Mouse (Mus musculus) cerebellum, adult 9-10 months (tissue): Measurements from ENCODE around the gene Pgrmc2.

Source experiments
- DNase-seq: peaks from one replicate; pipeline ENCODE4 v3.0.0; 2022

Pgrmc2 gene

DNA sequence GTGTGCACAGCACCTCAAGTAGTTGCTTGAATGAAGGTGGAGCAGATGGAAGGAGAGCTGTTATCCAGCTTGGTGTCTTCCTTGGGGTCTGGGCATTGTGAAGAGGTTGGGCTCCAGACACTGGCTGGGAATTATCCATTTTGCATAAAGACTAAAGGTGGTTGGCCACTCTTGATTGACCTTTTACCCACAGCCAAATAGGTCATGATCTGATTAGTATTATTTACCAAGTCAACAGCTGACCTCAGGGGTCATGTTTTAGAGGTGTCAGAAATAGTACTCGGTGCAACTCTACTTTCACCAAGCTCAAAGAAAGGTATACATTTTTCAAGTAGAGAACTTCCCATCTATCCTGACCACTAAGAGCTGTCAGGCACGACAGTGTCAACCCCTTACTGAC, 17.5 kb downstream of the Pgrmc2 start:
- no peak for DNase-seq

DNA sequence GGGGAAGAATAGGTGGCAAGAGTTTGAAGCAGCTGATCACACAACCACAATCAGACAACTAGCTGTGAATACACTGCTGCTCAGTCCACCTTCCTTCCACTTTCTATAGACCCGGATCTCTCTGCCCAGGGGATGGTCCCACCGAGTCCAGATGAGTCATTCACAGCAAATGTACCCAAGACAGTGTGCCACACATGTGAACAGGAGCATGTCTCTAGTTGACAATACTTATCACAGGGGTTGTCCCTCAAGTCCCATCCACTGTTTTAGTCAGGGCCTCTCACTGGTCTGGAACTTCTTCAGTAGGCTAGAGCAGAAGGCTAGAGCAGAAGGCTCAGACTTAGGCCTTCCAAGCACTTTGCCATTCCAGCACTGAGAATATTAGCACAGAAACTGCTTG, 20.1 kb downstream of the Pgrmc2 start:
- DNase-seq, result no peak

DNA sequence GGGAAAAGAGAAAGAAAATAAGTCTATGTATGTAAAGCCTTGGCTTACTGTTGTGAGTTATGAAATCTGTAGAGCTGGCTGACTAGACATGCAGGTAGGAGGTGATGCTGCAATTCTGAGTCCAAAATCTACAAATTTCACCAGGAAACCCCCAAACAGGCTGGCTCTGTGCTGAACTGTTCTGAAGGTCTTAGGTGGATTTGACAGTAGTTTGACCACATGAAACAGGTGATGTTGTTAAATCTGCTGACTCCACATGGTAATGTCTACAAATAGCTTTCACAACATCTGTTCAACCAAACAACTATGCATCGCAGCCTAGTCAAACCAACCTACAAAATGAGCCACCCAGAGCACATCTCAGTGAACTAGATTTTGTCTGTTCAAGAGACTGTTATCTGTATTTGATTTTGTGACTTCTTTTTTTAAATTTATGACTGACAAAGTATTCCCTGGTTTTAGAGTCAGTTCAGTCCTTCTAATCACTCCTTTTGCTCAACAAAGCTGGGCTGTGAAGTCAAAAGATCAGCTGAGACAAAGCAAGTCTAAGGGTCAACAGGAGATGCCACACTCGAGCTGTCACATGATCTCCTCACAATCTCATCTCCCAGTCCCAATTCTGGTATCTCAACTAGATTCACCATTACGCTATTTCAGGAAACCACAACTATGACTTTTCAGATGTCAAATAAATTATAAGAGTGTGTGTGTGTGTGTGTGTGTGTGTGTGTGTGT, 20.8 kb downstream of the Pgrmc2 start:
- no peak for DNase-seq

DNA sequence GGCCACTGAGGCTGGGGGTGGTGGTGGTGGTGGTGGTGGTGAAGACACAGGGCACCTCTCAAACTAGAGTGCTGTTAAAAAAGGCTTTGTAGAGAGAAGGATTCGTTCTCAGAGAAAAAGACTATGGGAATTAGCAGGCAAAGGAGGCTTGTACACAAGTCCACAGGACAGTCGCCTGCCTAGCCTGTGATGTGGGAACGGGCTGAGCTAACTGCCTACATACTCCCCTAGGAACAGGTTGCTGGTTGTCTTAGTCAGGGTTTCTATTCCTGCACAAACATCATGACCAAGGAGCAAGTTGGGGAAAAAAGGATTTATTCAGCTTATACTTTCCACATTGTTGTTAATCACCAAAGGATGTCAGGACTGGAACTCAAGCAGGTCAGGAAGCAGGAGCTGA, 23.6 kb downstream of the Pgrmc2 start:
- DNase-seq, result no peak

DNA sequence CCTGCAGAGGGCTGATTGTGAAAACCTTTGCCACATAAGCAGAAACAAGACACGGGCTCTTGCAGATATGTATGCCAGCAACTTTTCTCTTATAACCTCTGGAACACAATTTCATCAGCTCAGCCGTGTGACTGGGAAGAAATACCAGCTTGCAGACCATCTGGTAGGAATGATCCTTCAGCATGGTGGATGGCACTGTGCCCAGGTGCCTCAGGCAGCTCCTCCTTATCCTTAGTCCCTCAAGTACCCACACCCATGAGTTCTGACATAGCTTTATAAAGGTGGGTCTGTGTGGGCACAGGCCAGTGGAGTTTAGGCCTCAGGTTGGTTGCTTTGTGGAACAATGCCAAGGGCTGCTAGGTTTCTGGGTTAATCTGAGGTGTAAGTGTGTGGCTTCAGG, 24.5 kb downstream of the Pgrmc2 start:
- DNase-seq, result peak; percentile 74

DNA sequence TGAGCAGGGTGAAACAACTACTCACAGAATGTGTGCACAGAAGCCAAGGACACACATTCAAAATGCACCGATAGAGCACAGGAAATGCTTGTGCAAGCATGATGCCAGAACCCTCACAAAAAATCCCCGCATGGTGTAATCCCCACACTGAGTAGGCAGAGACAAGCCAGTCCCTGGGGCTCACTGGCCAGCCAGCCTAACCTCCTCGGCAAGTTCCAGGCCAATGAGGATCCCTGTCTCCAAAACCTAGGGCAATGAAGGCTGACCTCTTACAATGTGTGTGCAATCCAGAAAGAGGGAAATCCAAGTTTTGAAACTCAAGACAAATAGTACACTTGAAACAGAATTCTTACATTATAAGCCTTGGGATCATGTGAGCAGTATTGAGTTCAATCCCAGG, 29.5 kb downstream of the Pgrmc2 start:
- DNase-seq, result no peak

DNA sequence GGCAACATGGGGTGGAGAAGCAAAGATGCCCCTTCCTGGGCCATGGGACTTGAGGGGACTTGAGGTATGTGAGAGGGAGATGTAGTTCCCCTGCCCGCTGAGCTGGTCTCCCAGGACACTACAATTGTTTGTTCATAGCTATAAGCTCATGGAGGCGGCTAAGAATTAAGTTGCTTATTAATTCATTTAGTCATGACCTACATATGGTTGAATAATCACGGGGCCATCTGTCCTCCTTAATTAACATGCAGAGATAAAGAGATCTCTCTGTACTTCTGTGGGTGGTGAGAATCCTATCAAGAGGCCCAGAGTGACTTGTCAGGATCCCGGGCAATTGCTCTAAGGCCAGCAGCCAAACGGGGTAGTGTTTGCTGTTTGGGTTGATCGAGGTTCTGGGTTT, 35.0 kb downstream of the Pgrmc2 start:
- DNase-seq, result peak; percentile 43

DNA sequence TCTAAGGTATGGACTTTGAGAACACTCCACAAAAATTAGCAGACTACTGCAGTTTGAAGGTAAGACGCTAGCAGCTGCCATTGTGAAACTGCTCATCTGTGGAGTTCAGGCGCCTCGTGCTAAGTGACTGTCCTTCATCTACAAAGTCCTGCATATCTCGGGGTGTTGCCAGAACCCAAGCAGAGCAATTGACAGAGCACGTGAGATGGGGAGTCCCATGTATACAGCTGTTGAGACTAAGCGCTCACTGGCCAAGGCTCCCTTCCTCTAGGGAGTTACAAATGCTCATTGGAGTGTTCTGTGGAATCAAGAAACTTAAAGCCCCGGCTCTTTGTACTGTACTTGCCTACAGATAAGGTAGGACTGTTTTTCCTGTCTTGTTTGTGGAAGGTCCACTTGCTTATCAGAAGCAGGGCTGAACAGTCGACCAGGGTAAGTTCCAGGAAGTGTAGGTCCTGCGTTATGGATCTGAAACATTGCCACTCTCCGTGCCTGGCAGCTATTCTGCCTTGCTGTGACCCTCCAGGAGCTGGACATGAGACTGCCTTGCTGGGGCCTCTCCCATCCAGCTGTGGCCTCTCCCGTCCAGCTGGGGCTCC, 39.0 kb downstream of the Pgrmc2 start:
- DNase-seq, result no peak

DNA sequence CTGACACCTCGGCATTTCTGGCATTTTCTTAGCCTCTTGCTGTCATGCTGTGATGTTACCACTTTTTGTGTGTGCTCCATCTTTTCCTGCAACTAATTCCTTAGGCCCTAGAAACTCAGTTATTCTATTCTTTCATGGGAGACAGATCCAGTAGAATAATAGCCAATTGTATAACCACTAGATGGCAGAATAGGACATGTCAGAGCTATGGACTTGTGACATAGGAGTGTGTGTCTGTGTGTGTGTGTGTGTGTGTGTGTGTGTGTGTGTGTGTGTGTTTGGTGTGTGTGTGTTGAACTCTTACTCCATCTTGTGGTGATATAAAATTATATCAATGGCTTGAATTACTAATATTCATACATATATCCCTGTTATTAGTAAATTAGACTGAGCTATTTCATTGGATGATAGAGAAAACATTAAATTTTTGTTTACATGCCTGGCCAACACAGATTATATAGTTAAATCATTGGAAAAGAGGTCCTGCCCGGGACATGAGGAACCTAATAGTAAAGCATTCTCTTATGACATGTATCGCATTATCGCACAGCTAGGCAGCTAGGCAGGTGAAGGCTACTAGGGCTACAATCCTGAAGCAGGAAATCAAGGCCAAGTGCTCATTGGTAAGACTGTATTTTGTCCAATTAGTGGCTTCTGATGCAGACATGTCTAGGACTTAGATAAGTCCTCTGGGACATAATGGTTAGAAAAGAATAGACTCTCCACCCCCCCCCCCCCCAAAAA, 40.5 kb downstream of the Pgrmc2 start:
- DNase-seq, result peak; percentile 67

DNA sequence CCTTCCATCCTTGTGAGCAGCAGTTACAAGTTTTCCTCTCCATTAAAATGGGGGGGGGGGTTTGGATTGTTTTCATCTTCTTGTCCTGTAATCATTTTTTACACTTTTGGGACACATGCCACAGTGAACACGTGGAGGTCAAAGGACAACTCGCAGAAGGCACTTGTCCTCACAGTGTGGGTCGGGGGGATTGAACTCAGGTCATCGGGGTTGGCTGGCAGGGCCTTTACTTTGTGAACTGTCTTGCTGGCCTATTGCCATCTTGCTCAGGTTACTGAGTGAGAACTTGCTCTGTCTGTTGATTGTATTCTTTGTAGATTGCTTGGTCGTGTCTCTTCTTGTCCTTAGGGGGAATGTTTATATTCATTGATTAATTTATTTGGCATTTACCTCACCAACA, 41.6 kb downstream of the Pgrmc2 start:
- no peak for DNase-seq

DNA sequence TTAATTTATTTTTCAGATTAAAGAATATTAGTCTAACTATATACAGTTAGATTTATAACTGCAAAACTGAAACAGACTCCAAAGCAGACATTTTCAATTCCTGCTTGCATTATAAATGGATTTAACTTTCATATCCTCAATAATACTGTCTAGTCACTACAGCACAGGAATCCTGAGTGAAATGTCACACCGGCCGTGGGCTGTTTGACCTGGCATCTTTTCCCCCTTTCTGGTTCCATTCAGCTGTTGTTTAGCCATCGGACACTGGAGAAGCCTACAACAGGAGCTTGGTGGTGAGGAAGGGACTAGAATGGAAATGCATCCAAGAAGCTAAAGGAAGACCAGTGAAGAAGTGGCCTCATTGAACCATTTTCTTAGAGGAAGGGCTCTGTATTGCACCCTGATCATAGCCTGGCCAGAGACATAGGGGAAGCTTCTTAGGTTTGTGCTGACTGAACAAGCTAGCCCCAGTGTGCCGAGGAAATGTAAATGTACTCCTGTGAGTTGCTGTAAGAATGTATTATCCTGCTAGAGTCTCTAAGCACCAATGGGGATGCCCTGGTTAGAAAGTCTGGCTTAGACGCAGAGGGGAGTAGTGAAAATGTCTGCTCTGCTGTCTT, 44.4 kb downstream of the Pgrmc2 start:
- no peak for DNase-seq

DNA sequence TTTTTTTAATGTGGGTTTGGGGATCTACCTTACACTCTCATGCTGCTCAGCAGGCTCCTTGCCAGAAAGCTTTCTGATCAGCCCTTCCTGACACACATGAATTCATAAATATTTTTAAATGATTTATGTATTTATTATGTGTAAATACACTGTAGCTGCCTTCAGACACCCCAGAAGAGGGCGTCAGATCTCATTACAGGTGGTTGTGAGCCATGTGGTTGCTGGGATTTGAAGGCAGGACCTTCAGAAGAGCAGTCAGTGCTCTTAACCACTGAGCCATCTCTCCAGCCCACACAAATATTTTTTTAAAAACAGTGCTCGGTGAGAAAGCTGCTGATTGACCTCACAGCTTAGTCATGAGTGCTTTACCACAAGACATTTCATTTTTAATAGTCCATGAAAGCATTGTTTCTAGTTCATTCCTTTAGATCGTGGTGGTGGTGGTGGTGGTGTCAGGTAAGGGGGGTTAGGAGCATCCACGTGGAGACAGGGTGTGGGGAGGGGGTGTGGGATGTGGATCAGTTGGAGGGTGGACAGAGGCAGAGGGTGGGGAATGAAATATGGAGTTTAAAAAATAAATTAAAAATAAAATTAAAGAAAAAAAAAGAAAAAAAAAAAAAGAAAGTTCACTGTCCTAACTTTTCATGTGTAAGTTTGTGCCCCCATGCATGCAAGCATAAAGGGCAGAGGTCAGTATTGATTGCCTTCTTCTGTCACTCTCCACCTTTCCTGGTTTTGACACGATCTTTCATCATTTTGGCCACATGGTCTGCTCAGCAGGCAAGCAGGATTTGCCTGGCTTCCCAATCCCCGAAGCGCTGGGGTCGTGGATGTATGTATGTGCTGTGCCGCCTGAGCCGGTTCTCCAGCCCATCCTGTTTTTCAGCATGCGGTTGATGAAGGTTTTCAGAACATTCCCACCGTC, 51.3 kb downstream of the Pgrmc2 start:
- DNase-seq, result no peak

DNA sequence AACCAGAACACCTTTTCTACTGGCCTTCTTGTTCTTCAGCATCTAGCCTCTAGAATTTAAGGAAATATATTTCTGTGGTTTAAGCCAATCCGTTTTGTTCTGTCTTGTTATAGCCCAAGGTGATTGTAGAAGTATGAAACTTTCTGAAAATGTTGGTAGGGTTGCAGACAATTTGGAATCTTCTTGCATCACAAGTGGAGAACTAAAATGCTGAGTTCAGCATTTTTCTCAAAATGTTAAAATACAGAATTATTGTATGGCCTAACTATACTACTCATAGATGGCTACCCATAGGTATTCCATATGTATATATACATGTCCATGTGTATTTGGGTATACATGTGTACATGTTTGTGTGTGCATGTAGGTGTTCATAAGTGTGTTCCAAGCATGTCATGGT, 52.1 kb downstream of the Pgrmc2 start:
- no peak for DNase-seq

DNA sequence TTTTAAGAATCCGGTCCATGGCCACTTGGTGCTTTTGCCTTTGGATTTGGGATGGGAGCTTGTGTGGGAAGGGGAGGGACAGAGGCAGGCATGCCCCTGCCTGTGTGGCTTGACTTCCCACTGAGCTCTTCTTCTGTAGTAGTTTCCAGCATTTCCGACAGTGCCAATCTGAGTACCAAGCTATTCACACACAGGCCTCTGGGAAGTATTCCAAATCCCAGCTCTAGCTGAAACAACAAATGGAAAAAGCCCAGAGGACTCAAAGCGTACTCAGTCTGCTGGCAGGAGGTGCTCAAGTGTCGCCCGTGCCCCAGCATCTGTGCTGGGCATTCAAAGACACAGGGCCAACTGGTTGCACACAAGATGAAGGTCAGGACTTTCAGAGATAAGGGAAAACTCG, 60.9 kb downstream of the Pgrmc2 start:
- peak; percentile 72 for DNase-seq

DNA sequence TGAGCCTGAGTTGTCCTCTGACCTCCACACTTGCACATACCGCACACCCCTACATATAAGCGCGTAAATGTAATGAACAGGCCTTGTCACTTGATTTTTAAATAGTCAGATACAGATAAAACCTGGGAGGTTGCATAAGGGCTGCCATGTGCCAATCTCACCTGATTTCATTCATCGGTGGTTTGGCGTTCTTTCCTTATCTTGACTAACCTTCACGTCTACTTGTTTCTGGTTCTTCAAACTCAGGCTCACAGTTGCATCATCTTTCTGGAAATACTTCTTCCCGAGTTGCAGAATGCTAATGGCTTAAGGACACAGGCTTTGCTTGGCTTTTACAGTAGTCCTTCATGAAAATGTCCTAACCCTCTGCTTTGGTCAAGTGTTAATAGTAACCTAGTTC, 62.2 kb downstream of the Pgrmc2 start:
- no peak for DNase-seq

DNA sequence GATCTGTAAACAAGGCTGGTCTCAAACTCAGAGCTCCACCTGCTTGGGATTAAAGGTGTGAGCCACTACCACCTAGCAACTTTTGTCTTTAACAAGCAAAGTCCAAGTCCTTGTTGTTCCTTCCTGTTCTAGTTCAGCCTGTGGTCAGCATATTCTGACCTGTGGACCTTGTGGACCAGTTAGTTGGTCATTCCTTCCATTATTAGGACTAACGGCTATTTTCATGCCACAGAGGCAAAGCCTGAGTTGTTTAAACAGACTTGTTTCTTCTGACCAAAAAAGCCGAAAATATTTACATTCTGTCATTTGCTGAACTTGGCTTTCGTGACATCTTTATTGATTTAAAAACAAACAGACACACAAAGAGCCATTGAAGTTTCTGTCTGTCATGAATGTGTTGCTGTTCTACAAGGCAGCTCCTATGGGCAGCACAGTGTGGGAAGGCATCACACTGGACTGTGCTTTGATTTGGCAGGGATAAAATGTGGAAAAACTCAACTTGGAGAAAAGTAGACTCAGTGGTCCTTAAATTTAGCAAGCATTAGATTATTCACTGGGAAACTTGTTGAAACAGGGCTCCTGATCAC, 64.7 kb downstream of the Pgrmc2 start:
- no peak for DNase-seq
